Mouse (Mus musculus) E14TG2a.4 (cell line): Measurements from ENCODE around the gene Bag1.

Source experiments
- H3K27me3 ChIP-seq: 2 replicates; pipeline ENCODE4 v1.6.1; 2014; ENCODE audit warnings: low read length, control low read depth; ENCODE audit not compliant: insufficient read depth
- H3K36me3 ChIP-seq: 2 replicates; pipeline ENCODE4 v1.6.1; 2014; ENCODE audit warnings: low read length, control low read depth; ENCODE audit not compliant: insufficient read depth
- H3K4me1 ChIP-seq: replicated peaks from 2 replicates; pipeline ENCODE4 v1.6.1; 2014; ENCODE audit warnings: low read depth, low read length, control low read depth
- H3K4me3 ChIP-seq: replicated peaks from 2 replicates; pipeline ENCODE4 v1.5.1; 2014; ENCODE audit warnings: mild to moderate bottlenecking, low read length
- H3K9me3 ChIP-seq: 2 replicates; pipeline ENCODE4 v1.6.1; 2014; ENCODE audit warnings: low read length, control low read depth
- CTCF ChIP-seq: conservative IDR thresholded peaks from 2 replicates; pipeline ENCODE4 v1.5.1; 2014; ENCODE audit warnings: low read length
- NANOG ChIP-seq: IDR thresholded peaks from 2 replicates; pipeline ENCODE4 v1.6.1; 2014; ENCODE audit warnings: borderline replicate concordance, low read length, mixed read lengths
- POU5F1 ChIP-seq: IDR thresholded peaks from 2 replicates; pipeline ENCODE4 v1.6.1; 2014; ENCODE audit warnings: low read length, borderline replicate concordance

Gene Bag1

GRCm38 (mm10) chr4:40891206-40891605, 56.9 kb downstream of the Bag1 start:
- Histone ChIP-seq H3K9me3 (no peaks in the 10 kb centered on the region), H3K4me1 (peaks cover 10% of the 10 kb centered on the region), H3K27me3 (no peaks in the 10 kb centered on the region), H3K4me3 (no peak overlapping the region), H3K36me3 (no peaks in the 10 kb centered on the region)
- no peak for TF ChIP-seq NANOG
- no peak for TF ChIP-seq POU5F1
- TF ChIP-seq CTCF, result no peak

DNA sequence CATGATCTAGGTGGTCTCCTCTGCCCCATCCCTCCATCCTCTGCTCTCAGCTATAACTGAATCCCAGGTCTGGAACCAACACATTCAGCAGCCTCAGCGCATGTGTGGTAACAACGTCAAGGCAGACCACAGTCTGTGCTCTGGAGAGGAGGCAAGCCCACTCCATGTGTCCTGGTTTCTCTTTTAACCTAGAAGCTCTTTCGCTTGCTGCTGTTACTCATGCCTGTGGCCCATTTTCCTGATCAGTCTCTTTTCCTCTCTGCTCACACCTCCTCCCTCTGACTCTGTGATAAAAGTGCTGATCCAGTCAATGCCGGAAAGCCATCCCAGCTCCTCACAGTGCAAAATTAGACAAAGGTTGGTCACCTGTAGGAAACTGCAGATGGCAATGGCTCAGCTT, 58.1 kb downstream of the Bag1 start:
- Histone ChIP-seq H3K9me3 (no peaks in the 10 kb centered on the region), H3K27me3 (no peaks in the 10 kb centered on the region), H3K4me1 (peaks cover 10% of the 10 kb centered on the region), H3K4me3 (no peak overlapping the region), H3K36me3 (no peaks in the 10 kb centered on the region)
- TF ChIP-seq CTCF (no peak), NANOG (no peak), POU5F1 (no peak)

- Histone ChIP-seq H3K36me3 (no peaks in the 10 kb centered on the region), H3K4me1 (peaks cover 10% of the 10 kb centered on the region), H3K9me3 (no peaks in the 10 kb centered on the region), H3K4me3 (no peak overlapping the region), H3K27me3 (no peaks in the 10 kb centered on the region)
- TF ChIP-seq NANOG (no peak), POU5F1 (no peak), CTCF (no peak)
Measured at GRCm38 (mm10) chr4:40889252-40889651, 58.8 kb downstream of the Bag1 start.

- H3K4me1 ChIP-seq, result peaks cover 10% of the 10 kb centered on the region
- H3K4me3 ChIP-seq, result no peak overlapping the region
- TF ChIP-seq POU5F1 (no peak), NANOG (no peak), CTCF (no peak)
- no peaks in the 10 kb centered on the region for H3K27me3 ChIP-seq
- H3K9me3 ChIP-seq, result no peaks in the 10 kb centered on the region
- no peaks in the 10 kb centered on the region for H3K36me3 ChIP-seq
Measured at GRCm38 (mm10) chr4:40888839-40889238, 59.3 kb downstream of the Bag1 start.
